Mouse (Mus musculus): ENCODE data around the gene Pitpna.

DNA sequence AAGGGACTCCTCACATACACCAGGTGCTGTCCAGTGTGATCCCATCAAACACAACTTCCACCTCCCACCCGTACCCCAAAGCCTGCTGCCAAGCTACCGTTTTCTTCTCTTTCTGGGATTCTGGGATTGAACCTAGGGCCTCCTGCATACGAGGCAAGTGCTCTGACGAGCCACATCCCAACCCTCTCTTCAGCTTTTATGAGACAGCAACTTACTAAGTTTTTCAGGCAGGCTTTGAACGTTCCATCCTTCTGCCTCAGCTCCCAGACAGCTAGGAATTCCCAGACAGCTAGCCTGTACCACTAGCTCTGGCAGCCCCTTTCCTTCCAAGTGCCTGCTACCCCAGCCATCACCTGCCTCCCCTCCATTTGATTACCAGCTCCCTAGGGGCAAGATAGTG is 934 bp upstream of the Pitpna start:
- TF ChIP-seq POLR2A (IDR thresholded peaks at IDR 0.05; ENCODE audit: low read depth, low read length) (no peak), CTCF (IDR thresholded peaks at IDR 0.05; ENCODE audit: borderline replicate concordance, insufficient read depth, low read length) (no peak)

Data from embryonic fibroblast, embryonic 13.5 days (primary cell).